Mouse (Mus musculus) layer of hippocampus, postnatal 14 days (tissue): Measurements from ENCODE around the gene Aff3. TPM values are rescaled to one million over a fixed set of nuclear protein-coding genes. Genes with fewer than 3 reads are reported as not detected.

ENCODE experiments used
- DNase-seq, 2 experiments: peaks; one replicate each; pipeline ENCODE4 v3.0.0; 2021 to 2022; ENCODE audit warnings: low spot score in 2 of 2, mixed read lengths in 1 of 2
- total RNA-seq, 2 experiments: library from RNA; stranded (reverse); gene quantifications; 2 replicates each; pipeline ENCODE4 v1.2.3; 2021

Aff3 gene
- total RNA-seq, 2 experiments from 2014 or later: 91.4 to 99.9 TPM

DNA sequence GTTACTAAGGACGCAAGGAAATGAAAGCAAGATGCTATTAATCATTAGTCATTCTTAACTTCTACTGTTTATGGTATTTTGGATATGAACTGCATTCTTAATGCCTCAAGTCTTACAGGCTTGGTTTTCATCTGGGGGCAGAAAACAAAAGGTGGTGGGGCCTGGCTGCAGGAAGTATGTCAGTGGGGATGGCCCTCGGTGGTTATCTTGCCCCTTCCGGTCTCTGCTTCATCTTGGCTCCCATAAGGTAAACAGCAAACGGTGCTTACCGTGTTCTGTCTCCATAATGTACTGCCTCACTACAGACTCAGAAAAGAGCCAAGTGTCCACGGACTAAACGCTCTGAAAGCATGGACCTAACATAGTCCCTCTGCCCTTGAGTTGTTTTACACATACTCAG lies 60.1 kb downstream of the Aff3 start:
- DNase-seq: no peak

DNA sequence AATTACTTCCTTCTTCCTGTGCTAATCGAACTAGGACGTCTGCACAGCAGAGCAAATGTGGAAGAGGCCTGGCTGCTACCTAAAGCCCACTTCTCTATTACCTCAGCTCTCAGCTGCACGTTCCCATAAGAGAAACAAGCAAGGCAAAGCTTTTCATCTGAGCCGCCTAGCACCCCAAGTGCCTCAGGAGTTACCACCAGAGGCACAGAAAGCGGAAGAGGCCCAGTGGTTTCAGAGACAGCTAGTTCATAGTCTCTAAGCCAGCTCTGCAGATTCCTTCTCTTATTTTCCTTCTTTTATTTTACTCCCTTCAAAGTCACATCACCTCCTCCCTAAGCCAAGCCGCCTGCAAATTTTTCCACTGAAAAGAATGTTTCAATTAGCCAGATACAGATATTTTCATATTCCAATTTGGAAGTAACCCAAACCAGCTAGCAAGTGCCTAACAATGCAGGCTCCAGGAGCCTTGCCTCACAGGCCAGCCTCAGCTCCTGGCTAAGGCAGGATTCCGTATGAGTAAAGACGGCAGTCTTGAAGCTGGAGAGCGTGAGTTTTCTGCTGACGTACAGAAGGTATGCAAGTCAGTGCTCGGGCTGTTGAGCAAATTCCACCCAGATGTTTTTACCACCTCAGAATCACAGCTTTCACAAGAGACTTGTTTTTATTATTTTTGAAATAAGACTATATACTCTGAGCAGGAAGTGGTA lies 62.8 kb downstream of the Aff3 start:
- DNase-seq: no peak

DNA sequence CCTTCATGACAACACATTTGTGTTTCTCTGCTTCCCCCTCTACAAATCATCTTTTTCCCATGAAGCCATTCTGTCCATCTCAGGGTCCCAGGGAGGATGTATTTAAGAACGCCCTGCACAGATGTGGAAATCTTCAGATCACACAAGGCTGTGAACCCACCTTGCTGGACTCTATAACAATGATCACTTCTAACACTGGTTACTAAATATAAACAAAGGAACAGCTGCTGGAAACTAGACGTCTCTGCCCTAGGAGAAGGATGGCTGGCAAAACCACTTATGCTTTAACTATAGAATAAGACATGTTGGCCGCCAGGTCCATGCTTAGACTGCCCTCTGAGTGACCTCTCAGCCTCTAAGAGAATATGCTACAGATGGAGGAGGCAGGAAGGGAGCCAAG lies 69.4 kb downstream of the Aff3 start:
- no peak for DNase-seq

DNA sequence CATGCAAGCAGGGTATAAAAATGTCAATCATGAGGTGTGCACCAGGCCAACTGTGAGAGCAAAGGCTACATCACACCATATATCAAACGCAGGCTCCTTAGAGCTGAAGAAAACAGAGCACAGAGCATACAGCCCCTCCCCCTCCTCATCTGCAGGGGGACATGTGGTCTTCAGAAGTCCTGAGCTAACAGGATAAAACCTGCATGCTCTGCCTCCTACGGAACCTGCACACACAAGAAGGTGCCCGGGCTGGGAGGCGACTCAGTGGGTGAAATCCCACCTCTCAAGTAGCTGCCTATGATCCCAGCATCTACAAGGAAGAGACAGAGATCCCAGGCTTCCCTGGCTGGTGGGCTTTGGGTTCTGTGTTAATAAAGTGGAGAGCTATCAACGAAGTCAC lies 70.0 kb downstream of the Aff3 start:
- no peak for DNase-seq

DNA sequence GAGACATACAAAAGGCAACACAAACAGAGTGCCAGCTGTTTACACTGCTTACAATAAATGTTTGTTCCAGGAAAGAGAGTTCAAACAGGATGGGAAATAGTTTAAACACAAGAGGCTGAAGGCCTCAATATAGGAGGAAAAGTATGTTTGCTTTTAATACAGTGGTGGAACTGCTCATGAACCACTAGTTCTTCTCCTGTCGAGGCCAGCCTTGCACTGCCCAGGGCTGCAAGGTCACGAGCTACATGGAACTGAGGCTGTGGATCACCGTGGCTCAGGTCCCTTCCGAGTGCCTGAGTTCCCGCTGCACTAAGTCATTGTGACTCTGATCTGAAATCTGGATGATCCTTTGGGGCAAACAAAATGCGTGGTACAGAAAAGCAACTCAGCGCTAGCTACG lies 73.6 kb downstream of the Aff3 start:
- no peak for DNase-seq

- no peak for DNase-seq
These were observed 76.0 kb downstream of the Aff3 start for GRCm38 (mm10) chr1:38588741-38589140.

GRCm38 (mm10) chr1:38582328-38582727 lies 82.4 kb downstream of the Aff3 start:
- DNase-seq: no peak

GRCm38 (mm10) chr1:38580572-38580971 lies 84.2 kb downstream of the Aff3 start:
- DNase-seq: no peak

DNA sequence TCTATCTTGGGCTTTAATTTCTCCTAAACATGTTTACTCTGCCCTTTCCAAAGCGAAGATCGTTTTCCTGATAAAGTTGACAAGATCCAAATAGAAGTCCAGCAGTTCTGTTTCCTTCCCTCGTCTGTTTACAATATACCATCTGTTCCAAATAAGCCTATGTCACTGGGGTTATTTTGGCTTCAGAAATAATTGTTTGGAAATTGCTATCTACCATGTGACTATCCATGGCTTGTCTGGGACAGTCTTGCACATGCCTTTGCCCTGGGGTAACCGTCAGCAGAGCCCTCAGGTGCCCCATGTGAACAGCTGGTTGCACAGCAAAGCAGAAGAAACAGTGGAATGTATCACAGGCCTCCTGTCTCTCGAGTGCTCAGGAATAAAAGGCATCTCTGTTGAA lies 86.4 kb downstream of the Aff3 start:
- DNase-seq: no peak

GRCm38 (mm10) chr1:38567791-38568190 lies 97.0 kb downstream of the Aff3 start:
- DNase-seq: no peak

DNA sequence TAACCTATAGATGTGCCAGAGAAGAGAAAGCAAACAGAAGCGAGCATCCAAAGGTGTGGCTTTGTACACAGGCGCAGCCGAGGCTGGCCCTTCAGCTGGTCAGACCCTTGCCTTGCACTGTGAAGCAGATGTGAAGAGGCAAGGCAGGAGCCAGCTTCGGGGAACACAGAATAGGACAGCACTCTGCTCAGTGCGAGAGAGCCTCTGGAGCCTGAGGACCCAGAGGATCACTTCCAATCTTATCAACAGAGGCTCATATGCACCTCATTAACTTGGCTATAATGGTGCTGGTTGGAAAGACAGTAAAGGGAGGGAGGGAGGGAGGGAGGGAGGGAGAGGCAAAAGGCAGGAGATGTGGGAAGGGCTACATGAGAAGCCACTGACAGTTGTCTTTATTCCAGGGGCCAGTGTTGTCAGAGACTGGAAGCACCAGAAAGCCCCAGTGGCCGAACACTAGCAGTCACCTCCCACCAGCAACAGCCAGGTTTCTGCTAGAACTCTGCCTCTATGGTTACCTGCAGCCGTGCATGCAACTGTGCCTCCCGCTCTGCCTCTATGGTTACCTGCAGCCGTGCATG lies 98.6 kb downstream of the Aff3 start:
- no peak for DNase-seq

GRCm38 (mm10) chr1:38565295-38565777 lies 99.4 kb downstream of the Aff3 start:
- DNase-seq: no peak

GRCm38 (mm10) chr1:38562397-38563199 lies 102.2 kb downstream of the Aff3 start:
- no peak for DNase-seq

GRCm38 (mm10) chr1:38561331-38561730 lies 103.4 kb downstream of the Aff3 start:
- DNase-seq: no peak

DNA sequence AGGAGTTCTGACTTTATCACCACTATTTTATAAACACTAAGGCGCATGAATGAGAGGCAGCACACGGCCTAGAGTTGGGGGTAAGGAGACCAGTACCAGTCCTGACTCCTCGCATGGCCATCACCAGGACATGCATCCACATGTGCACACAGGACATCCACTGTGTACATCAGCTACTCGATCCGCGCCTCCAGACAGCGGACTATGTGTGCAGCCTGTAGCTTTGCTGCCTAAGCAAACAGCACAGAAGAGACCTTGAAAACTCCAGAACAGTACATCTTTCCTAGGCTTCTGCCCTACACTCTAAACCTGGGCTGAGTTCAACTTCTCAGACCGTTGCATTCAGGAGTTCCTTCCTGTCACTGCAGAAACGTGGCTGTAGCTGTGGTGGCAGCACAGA lies 104.1 kb downstream of the Aff3 start:
- no peak for DNase-seq

GRCm38 (mm10) chr1:38557615-38558014 lies 107.1 kb downstream of the Aff3 start:
- DNase-seq: no peak

DNA sequence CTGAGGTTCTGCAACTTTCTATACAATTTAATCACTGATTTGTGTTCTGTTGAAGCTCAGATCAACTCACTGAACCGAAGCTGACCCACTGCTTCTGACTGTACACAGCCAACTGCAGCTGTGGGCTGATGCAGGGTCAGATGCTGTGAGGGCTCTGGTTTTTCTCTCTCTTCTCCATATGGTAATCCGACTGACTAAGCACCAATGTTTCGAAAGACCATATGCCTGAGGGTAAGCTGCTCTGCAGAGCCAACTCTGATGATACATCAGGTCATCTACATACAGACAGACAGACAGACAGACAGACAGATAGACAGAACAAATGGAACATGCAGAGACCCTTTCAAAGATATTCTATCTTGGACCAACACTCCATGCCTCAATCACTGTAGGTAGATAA lies 110.2 kb downstream of the Aff3 start:
- DNase-seq: no peak

DNA sequence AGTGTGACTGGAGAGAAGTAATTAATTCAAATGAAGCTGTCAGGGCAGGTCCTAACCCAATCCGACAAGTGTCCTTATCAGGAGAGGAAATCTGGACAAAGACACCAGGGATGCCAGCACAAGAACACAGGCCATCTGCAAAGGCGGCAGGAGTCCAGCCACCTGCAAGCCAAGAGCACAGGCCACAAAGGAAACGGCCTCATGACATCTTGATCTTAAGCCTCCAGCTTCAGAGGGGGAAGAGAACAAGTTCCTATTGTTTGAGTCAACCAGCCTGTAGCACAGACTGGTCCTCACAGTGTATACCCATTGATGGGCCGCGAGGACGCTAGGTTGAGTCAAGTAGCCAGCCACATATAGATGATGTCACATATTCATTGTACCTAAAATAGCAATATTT lies 111.7 kb downstream of the Aff3 start:
- no peak for DNase-seq

DNA sequence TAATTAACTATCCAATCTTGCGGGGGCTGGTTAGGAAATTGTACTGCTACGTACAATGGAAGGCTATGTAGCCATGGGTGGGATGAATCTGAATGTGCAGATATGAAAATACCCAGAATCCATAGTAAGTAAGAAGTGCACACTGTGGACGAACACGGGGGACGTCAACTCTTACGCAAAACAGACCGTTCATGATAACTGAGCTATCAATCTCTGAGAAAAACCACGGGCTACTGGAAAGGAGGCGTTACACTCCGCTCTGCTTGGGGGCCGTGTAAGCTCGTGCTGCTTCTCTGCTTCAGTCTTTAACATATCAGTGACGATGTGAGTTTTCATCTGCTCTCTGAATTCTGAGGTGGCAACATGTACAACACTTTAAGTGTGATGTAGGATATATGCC lies 114.2 kb downstream of the Aff3 start:
- DNase-seq: no peak

GRCm38 (mm10) chr1:38548671-38549661 lies 115.8 kb downstream of the Aff3 start:
- DNase-seq: no peak

DNA sequence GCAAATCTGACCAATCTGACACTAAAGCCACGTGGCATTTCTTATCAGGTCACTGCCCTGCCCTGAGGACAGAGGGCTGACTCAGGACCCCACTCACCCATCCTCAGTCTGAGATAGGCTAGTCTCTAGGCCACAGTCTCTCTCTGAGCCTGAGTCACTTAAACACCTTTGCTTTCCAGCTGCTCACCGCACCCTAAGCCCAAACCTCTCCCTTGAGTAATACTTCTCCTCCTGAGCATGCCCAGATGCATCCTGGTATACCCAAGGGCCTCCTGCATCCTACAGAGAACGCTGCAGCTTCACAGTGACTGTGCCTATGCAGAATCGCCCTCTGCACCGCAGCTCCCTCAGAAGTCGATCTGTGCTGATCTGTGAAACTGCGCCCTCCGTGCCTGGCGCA lies 117.1 kb downstream of the Aff3 start:
- no peak for DNase-seq
